Mouse (Mus musculus) forebrain, embryonic 11.5 days (tissue): ENCODE measurements at regions not wholly inside any gene's neighbourhood (a gene's known extent, or its start where the extent isn't known, plus 50 kb on each side); places are given as distances from the start of the nearest gene placed in this dataset.

Experiments
- ATAC-seq: fragments of 200-750 bp; cut with Nextera tagmentation; replicated peaks from 2 replicates; pipeline ENCODE4 v1.8.0; 2017; ENCODE audit warnings: moderate TSS enrichment; ENCODE audit not compliant: low FRiP score
- DNase-seq: peaks from one replicate; pipeline ENCODE4 v3.0.0-alpha.2; 2017; ENCODE audit warnings: low spot score
- H3K27ac ChIP-seq: fragments of 300-500 bp; sonication (generic); 2 replicates; pipeline ENCODE4 v1.5.1; 2014; ENCODE audit warnings: low read depth, low read length
- H3K27me3 ChIP-seq: fragments of 300-500 bp; sonication (generic); 2 replicates; pipeline ENCODE4 v1.6.1; 2014; ENCODE audit warnings: mild to moderate bottlenecking, low read length, mixed read lengths; ENCODE audit not compliant: control insufficient read depth, insufficient read depth
- H3K36me3 ChIP-seq: fragments of 300-500 bp; sonication (generic); 2 replicates; pipeline ENCODE4 v1.6.1; 2014; ENCODE audit warnings: mild to moderate bottlenecking, low read length, moderate library complexity, mixed read lengths; ENCODE audit not compliant: control insufficient read depth, insufficient read depth
- H3K4me1 ChIP-seq: fragments of 300-500 bp; sonication (generic); replicated peaks from 2 replicates; pipeline ENCODE4 v1.6.1; 2014; ENCODE audit warnings: low read length, mixed read lengths; ENCODE audit not compliant: control insufficient read depth, insufficient read depth
- H3K4me2 ChIP-seq: fragments of 300-500 bp; sonication (generic); 2 replicates; pipeline ENCODE4 v1.6.1; 2014; ENCODE audit warnings: low read depth, mild to moderate bottlenecking, low read length, moderate library complexity, mixed read lengths; ENCODE audit not compliant: severe bottlenecking
- H3K4me3 ChIP-seq: fragments of 300-500 bp; sonication (generic); 2 replicates; pipeline ENCODE4 v1.5.1; 2014; ENCODE audit warnings: low read depth, low read length
- H3K9ac ChIP-seq: fragments of 300-500 bp; sonication (generic); 2 replicates; pipeline ENCODE4 v1.6.1; 2014; ENCODE audit warnings: low read length
- H3K9me3 ChIP-seq: fragments of 300-500 bp; sonication (generic); 2 replicates; pipeline ENCODE4 v1.6.1; 2016; ENCODE audit warnings: low read length, mixed read lengths; ENCODE audit not compliant: control insufficient read depth
- WGBS: fragments of 180-500 bp; shearing (Covaris S2); extraction: QIAGEN DNeasy Blood & Tissue Kit; methylation state at CpG from one replicate; pipeline ENCODE4 v1.1.7; 2014; 5-methylcytosine and 5-hydroxymethylcytosine counted together

- H3K27me3 ChIP-seq, result no peaks in the 10 kb centered on the region
- 14% methylated on average over 4 of the region's 4 CpGs for WGBS
- no peak overlapping the region for H3K4me2 ChIP-seq
- H3K36me3 ChIP-seq, result no peaks in the 10 kb centered on the region
- peaks cover 4% of the 10 kb centered on the region; the same call in 1 of the 2 replicates for H3K4me1 ChIP-seq
- peak overlapping the region; percentile 18; the same call in 1 of the 2 replicates for H3K27ac ChIP-seq
- no peaks in the 10 kb centered on the region for H3K9me3 ChIP-seq
- ATAC-seq (peak; percentile 86), DNase-seq (peak; percentile 74)
- H3K4me3 ChIP-seq, result no peak overlapping the region
- H3K9ac ChIP-seq, result no peak overlapping the region
These were observed 137.7 kb upstream of the Trpc4 start for GRCm38 (mm10) chr3:54017943-54018649.

GRCm38 (mm10) chr3:54016877-54017276 lies 139.0 kb upstream of the Trpc4 start:
- ATAC-seq (no peak), DNase-seq (no peak)
- no peaks in the 10 kb centered on the region for H3K36me3 ChIP-seq
- no peak overlapping the region for H3K27ac ChIP-seq
- whole genome bisulfite sequencing, result 38% methylated on average over 5 of the region's 5 CpGs
- H3K4me2 ChIP-seq, result no peak overlapping the region
- peaks cover 4% of the 10 kb centered on the region; the same call in 1 of the 2 replicates for H3K4me1 ChIP-seq
- no peaks in the 10 kb centered on the region for H3K27me3 ChIP-seq
- H3K9ac ChIP-seq, result no peak overlapping the region
- no peaks in the 10 kb centered on the region for H3K9me3 ChIP-seq
- H3K4me3 ChIP-seq, result no peak overlapping the region

- DNase-seq, result no peak
- Histone ChIP-seq H3K9ac (no peak overlapping the region), H3K27ac (no peak overlapping the region), H3K4me1 (no peaks in the 10 kb centered on the region), H3K4me3 (no peak overlapping the region), H3K4me2 (no peak overlapping the region), H3K27me3 (no peaks in the 10 kb centered on the region), H3K36me3 (no peaks in the 10 kb centered on the region), H3K9me3 (no peaks in the 10 kb centered on the region)
- no peak for ATAC-seq
- 94% methylated on average over 2 of the region's 2 CpGs for WGBS
These were observed 144.8 kb upstream of the Trpc4 start for GRCm38 (mm10) chr3:54011016-54011415.

- Histone ChIP-seq H3K27me3 (no peaks in the 10 kb centered on the region), H3K4me2 (no peak overlapping the region), H3K27ac (no peak overlapping the region), H3K4me3 (no peak overlapping the region), H3K36me3 (no peaks in the 10 kb centered on the region), H3K9me3 (no peaks in the 10 kb centered on the region), H3K4me1 (no peaks in the 10 kb centered on the region), H3K9ac (no peak overlapping the region)
- WGBS, result 84% methylated on average over 4 of the region's 4 CpGs
- DNase-seq (no peak), ATAC-seq (no peak)
These were observed 129.4 kb upstream of the Ufm1 start for GRCm38 (mm10) chr3:53992993-53993392.

GRCm38 (mm10) chr3:53988796-53989195 lies 125.2 kb upstream of the Ufm1 start:
- Histone ChIP-seq H3K4me2 (no peak overlapping the region), H3K9ac (no peak overlapping the region), H3K36me3 (no peaks in the 10 kb centered on the region), H3K4me1 (no peaks in the 10 kb centered on the region), H3K4me3 (no peak overlapping the region), H3K27ac (no peak overlapping the region), H3K9me3 (no peaks in the 10 kb centered on the region), H3K27me3 (no peaks in the 10 kb centered on the region)
- ATAC-seq (no peak), DNase-seq (no peak)
- 87% methylated on average over 9 of the region's 9 CpGs for WGBS

- no peak overlapping the region for H3K4me2 ChIP-seq
- no peak overlapping the region for H3K9ac ChIP-seq
- ATAC-seq (no peak), DNase-seq (no peak)
- no peak overlapping the region for H3K4me3 ChIP-seq
- no peak overlapping the region for H3K27ac ChIP-seq
- no peaks in the 10 kb centered on the region for H3K4me1 ChIP-seq
- WGBS, result 92% methylated on average over 7 of the region's 7 CpGs
- H3K9me3 ChIP-seq, result no peaks in the 10 kb centered on the region
- H3K27me3 ChIP-seq, result no peaks in the 10 kb centered on the region
- no peaks in the 10 kb centered on the region for H3K36me3 ChIP-seq
These were observed 124.6 kb upstream of the Ufm1 start for GRCm38 (mm10) chr3:53988256-53988655.

- no peak overlapping the region for H3K4me2 ChIP-seq
- no peak overlapping the region for H3K27ac ChIP-seq
- no peak for ATAC-seq
- no peak overlapping the region for H3K4me3 ChIP-seq
- H3K36me3 ChIP-seq, result no peaks in the 10 kb centered on the region
- no peak overlapping the region for H3K9ac ChIP-seq
- H3K9me3 ChIP-seq, result no peaks in the 10 kb centered on the region
- DNase-seq, result no peak
- WGBS, result 81% methylated on average over 2 of the region's 2 CpGs
- H3K4me1 ChIP-seq, result no peaks in the 10 kb centered on the region
- no peaks in the 10 kb centered on the region for H3K27me3 ChIP-seq
These were observed 123.7 kb upstream of the Ufm1 start for GRCm38 (mm10) chr3:53987316-53987715.

- no peak for ATAC-seq
- H3K4me1 ChIP-seq, result no peaks in the 10 kb centered on the region
- no peaks in the 10 kb centered on the region for H3K36me3 ChIP-seq
- no peak overlapping the region for H3K4me2 ChIP-seq
- no peaks in the 10 kb centered on the region for H3K9me3 ChIP-seq
- H3K4me3 ChIP-seq, result no peak overlapping the region
- no peak overlapping the region for H3K27ac ChIP-seq
- no peak overlapping the region for H3K9ac ChIP-seq
- 75% methylated on average over 6 of the region's 6 CpGs for WGBS
- no peaks in the 10 kb centered on the region for H3K27me3 ChIP-seq
- DNase-seq, result no peak
These were observed 121.3 kb upstream of the Ufm1 start for GRCm38 (mm10) chr3:53984743-53985550.
